Mouse (Mus musculus): ENCODE data around the gene Gamt. TPM values are rescaled to one million over a fixed set of nuclear protein-coding genes. Genes with fewer than 3 reads are reported as not detected.
"Not testable (repeated sequence)": the region's sequence is repeated elsewhere in the genome, so short reads cannot be mapped to it uniquely, and the experiment has no call there.

The Gamt gene
- polyA plus RNA-seq, 1 experiment = 21.9 TPM

GRCm38 (mm10) chr10:80242088-80242487 is 18.7 kb downstream of the Gamt start:
- Histone ChIP-seq H3K4me1 (ENCODE audit: control insufficient read depth, insufficient read depth, low read length) (no peaks in the 10 kb centered on the region), H3K27ac (ENCODE audit: insufficient read depth, low read length) (no peak overlapping the region), H3K4me3 (ENCODE audit: insufficient read depth, low read length) (no peak overlapping the region)
- TF ChIP-seq CTCF (IDR thresholded peaks at IDR 0.05; ENCODE audit: borderline replicate concordance, insufficient read depth, low read length) = no peak
- TF ChIP-seq POLR2A (IDR thresholded peaks at IDR 0.05; ENCODE audit: low read depth, low read length) = no peak

GRCm38 (mm10) chr10:80239791-80240190 is 21.0 kb downstream of the Gamt start:
- no peak overlapping the region for H3K4me3 ChIP-seq (ENCODE audit: insufficient read depth, low read length)
- no peak overlapping the region for H3K27ac ChIP-seq (ENCODE audit: insufficient read depth, low read length)
- TF ChIP-seq POLR2A (IDR thresholded peaks at IDR 0.05; ENCODE audit: low read depth, low read length) = no peak
- no peak for TF ChIP-seq CTCF (IDR thresholded peaks at IDR 0.05; ENCODE audit: borderline replicate concordance, insufficient read depth, low read length)

GRCm38 (mm10) chr10:80238306-80238705 is 22.5 kb downstream of the Gamt start:
- no peak overlapping the region for H3K4me3 ChIP-seq (ENCODE audit: insufficient read depth, low read length)
- H3K27ac ChIP-seq (ENCODE audit: insufficient read depth, low read length) = no peak overlapping the region
- TF ChIP-seq CTCF (IDR thresholded peaks at IDR 0.05; ENCODE audit: borderline replicate concordance, insufficient read depth, low read length) (no peak), POLR2A (IDR thresholded peaks at IDR 0.05; ENCODE audit: low read depth, low read length) (no peak)
- H3K4me1 ChIP-seq (ENCODE audit: control insufficient read depth, insufficient read depth, low read length) = no peaks in the 10 kb centered on the region

More at GRCm38 (mm10) chr10:80239791-80240190, 21.0 kb downstream of the Gamt start:
- no peaks in the 10 kb centered on the region for H3K4me1 ChIP-seq (ENCODE audit: control insufficient read depth, insufficient read depth, low read length)

GRCm38 (mm10) chr10:80237020-80237419 is 23.8 kb downstream of the Gamt start:
- no peak for TF ChIP-seq CTCF (IDR thresholded peaks at IDR 0.05; ENCODE audit: borderline replicate concordance, insufficient read depth, low read length)
- no peak for TF ChIP-seq POLR2A (IDR thresholded peaks at IDR 0.05; ENCODE audit: low read depth, low read length)
- Histone ChIP-seq H3K4me1 (ENCODE audit: control insufficient read depth, insufficient read depth, low read length) (no peaks in the 10 kb centered on the region), H3K27ac (ENCODE audit: insufficient read depth, low read length) (no peak overlapping the region), H3K4me3 (ENCODE audit: insufficient read depth, low read length) (no peak overlapping the region)

- Histone ChIP-seq H3K4me1 (ENCODE audit: control insufficient read depth, insufficient read depth, low read length) (no peaks in the 10 kb centered on the region), H3K27ac (ENCODE audit: insufficient read depth, low read length) (no peak overlapping the region), H3K4me3 (ENCODE audit: insufficient read depth, low read length) (no peak overlapping the region)
- no peak for TF ChIP-seq CTCF (IDR thresholded peaks at IDR 0.05; ENCODE audit: borderline replicate concordance, insufficient read depth, low read length)
- no peak for TF ChIP-seq POLR2A (IDR thresholded peaks at IDR 0.05; ENCODE audit: low read depth, low read length)
Observed at GRCm38 (mm10) chr10:80236145-80236825, 24.5 kb downstream of the Gamt start.

- peak overlapping the region; percentile 68 for H3K4me3 ChIP-seq (ENCODE audit: insufficient read depth, low read length)
- H3K27ac ChIP-seq (ENCODE audit: insufficient read depth, low read length) = no peak overlapping the region
- TF ChIP-seq POLR2A (IDR thresholded peaks at IDR 0.05; ENCODE audit: low read depth, low read length) (no peak), CTCF (IDR thresholded peaks at IDR 0.05; ENCODE audit: borderline replicate concordance, insufficient read depth, low read length) (no peak)
- peaks cover 5% of the 10 kb centered on the region for H3K4me1 ChIP-seq (ENCODE audit: control insufficient read depth, insufficient read depth, low read length)
Observed at GRCm38 (mm10) chr10:80227877-80228775, 32.7 kb downstream of the Gamt start.

- Histone ChIP-seq H3K4me1 (ENCODE audit: control insufficient read depth, insufficient read depth, low read length) (peaks cover 5% of the 10 kb centered on the region), H3K4me3 (ENCODE audit: insufficient read depth, low read length) (peak overlapping the region; percentile 68), H3K27ac (ENCODE audit: insufficient read depth, low read length) (peak overlapping the region; percentile 35; the same call in 1 of the 2 replicates)
- no peak for TF ChIP-seq CTCF (IDR thresholded peaks at IDR 0.05; ENCODE audit: borderline replicate concordance, insufficient read depth, low read length)
- no peak for TF ChIP-seq POLR2A (IDR thresholded peaks at IDR 0.05; ENCODE audit: low read depth, low read length)
Observed at GRCm38 (mm10) chr10:80227166-80227539, 33.7 kb downstream of the Gamt start.

- TF ChIP-seq CTCF (IDR thresholded peaks at IDR 0.05; ENCODE audit: borderline replicate concordance, insufficient read depth, low read length) = 0 out of 2 replicates have a peak, but pooled peaks have one; percentile 23
- TF ChIP-seq POLR2A (IDR thresholded peaks at IDR 0.05; ENCODE audit: low read depth, low read length) = peak; percentile 56; the same call in 1 of the 2 replicates
- H3K27ac ChIP-seq (ENCODE audit: insufficient read depth, low read length) = peak within 1 kb of the TSS; percentile 35
- peaks cover 5% of the 10 kb centered on the region for H3K4me1 ChIP-seq (ENCODE audit: control insufficient read depth, insufficient read depth, low read length)
- peak within 1 kb of the TSS; percentile 68 for H3K4me3 ChIP-seq (ENCODE audit: insufficient read depth, low read length)
Observed at GRCm38 (mm10) chr10:80226416-80227165, 34.2 kb downstream of the Gamt start, which contains the start of gene Mum1. TSS of gene Mum1 (plus strand) at chr10:80226434.

- peaks cover 5% of the 10 kb centered on the region for H3K4me1 ChIP-seq (ENCODE audit: control insufficient read depth, insufficient read depth, low read length)
- peak overlapping the region; percentile 23; the same call in 1 of the 2 replicates for H3K27ac ChIP-seq (ENCODE audit: insufficient read depth, low read length)
- TF ChIP-seq POLR2A (IDR thresholded peaks at IDR 0.05; ENCODE audit: low read depth, low read length) = peak; percentile 90
- TF ChIP-seq CTCF (IDR thresholded peaks at IDR 0.05; ENCODE audit: borderline replicate concordance, insufficient read depth, low read length) = no peak
- H3K4me3 ChIP-seq (ENCODE audit: insufficient read depth, low read length) = no peak overlapping the region
Observed at GRCm38 (mm10) chr10:80226071-80226415, 34.8 kb downstream of the Gamt start.

GRCm38 (mm10) chr10:80223137-80223536 is 37.7 kb downstream of the Gamt start:
- not testable (repeated sequence) for H3K27ac ChIP-seq (ENCODE audit: insufficient read depth, low read length); H3K4me3 ChIP-seq (ENCODE audit: insufficient read depth, low read length); H3K4me1 ChIP-seq (ENCODE audit: control insufficient read depth, insufficient read depth, low read length)
